Mouse (Mus musculus): Measurements from ENCODE around the gene Lrrc74a.

GRCm38 (mm10) chr12:86767868-86768631, 33.9 kb downstream of the Lrrc74a start:
- TF ChIP-seq EP300 (optimal IDR thresholded peaks at IDR 0.05) = no peak
- peak; percentile 90 for TF ChIP-seq CTCF (IDR thresholded peaks at IDR 0.05; ENCODE audit: low read depth)

All from stomach, postnatal 0 days (tissue).